Mouse (Mus musculus) MEL (cell line): ENCODE results near the gene Clec1b. TPM values are rescaled to one million over a fixed set of nuclear protein-coding genes. Genes with fewer than 3 reads are reported as not detected.

ENCODE experiments used
- DNase-seq: peaks from one replicate; pipeline ENCODE4 v3.0.0; 2011; ENCODE audit warnings: low read depth, low spot score
- H3K27ac ChIP-seq: 2 replicates; pipeline ENCODE4 v1.5.1; 2012; ENCODE audit warnings: low read depth, mild to moderate bottlenecking, control low read depth, low read length, moderate library complexity; ENCODE audit not compliant: control insufficient read depth
- H3K27me3 ChIP-seq, 2 experiments: fragments of 150-350 bp in 1 of 2; sonication (generic) in 1 of 2; 2 replicates each; pipeline ENCODE4 v1.6.1; 2012; ENCODE audit warnings: low read length in 2 of 2, mild to moderate bottlenecking in 2 of 2, improper control_type of control experiment in 1 of 2, moderate library complexity in 1 of 2; ENCODE audit not compliant: insufficient read depth in 2 of 2, control insufficient read depth in 1 of 2
- H3K36me3 ChIP-seq, 2 experiments: 2 replicates each; pipeline ENCODE4 v1.6.1; 2012 to 2014; ENCODE audit warnings: low read length in 2 of 2, improper control_type of control experiment in 1 of 2, inconsistent platforms in 1 of 2, mild to moderate bottlenecking in 1 of 2; ENCODE audit not compliant: insufficient read depth in 2 of 2, control insufficient read depth in 1 of 2
- H3K4me1 ChIP-seq, 2 experiments: fragments of 150-350 bp in 1 of 2; sonication (generic) in 1 of 2; 2 replicates each; pipeline ENCODE4 v1.6.1; 2012; ENCODE audit warnings: low read length in 2 of 2, improper control_type of control experiment in 1 of 2, mild to moderate bottlenecking in 1 of 2; ENCODE audit not compliant: insufficient read depth in 2 of 2, control insufficient read depth in 1 of 2
- H3K4me3 ChIP-seq, 2 experiments: fragments of 150-350 bp in 1 of 2; sonication (generic) in 1 of 2; 2 replicates each; pipeline ENCODE4 v1.5.1; 2012; ENCODE audit warnings: low read depth in 2 of 2, low read length in 2 of 2, mild to moderate bottlenecking in 2 of 2, moderate library complexity in 2 of 2, control low read depth in 1 of 2, improper control_type of control experiment in 1 of 2; ENCODE audit not compliant: control insufficient read depth in 1 of 2, insufficient read depth in 1 of 2
- H3K79me2 ChIP-seq: 2 replicates; pipeline ENCODE4 v1.6.1; 2012; ENCODE audit warnings: mild to moderate bottlenecking, low read length, moderate library complexity; ENCODE audit not compliant: control insufficient read depth, poor library complexity, insufficient read depth
- H3K9ac ChIP-seq: 2 replicates; pipeline ENCODE4 v1.6.1; 2012; ENCODE audit warnings: low read depth, mild to moderate bottlenecking, control low read depth, low read length, moderate library complexity; ENCODE audit not compliant: control insufficient read depth, poor library complexity, severe bottlenecking
- H3K9me3 ChIP-seq: fragments of 150-350 bp; sonication (generic); replicated peaks from 2 replicates; pipeline ENCODE4 v1.6.1; 2012; ENCODE audit warnings: mild to moderate bottlenecking, low read length, improper control_type of control experiment, moderate library complexity; ENCODE audit not compliant: insufficient read depth
- BHLHE40 ChIP-seq: IDR thresholded peaks from 2 replicates; pipeline ENCODE4 v1.6.1; 2012; ENCODE audit warnings: low read depth, mild to moderate bottlenecking, inconsistent platforms, low read length, improper control_type of control experiment, borderline replicate concordance
- CHD1 ChIP-seq: IDR thresholded peaks from 2 replicates; pipeline ENCODE4 v1.6.1; 2012; ENCODE audit warnings: low read depth, mild to moderate bottlenecking, inconsistent platforms, low read length, improper control_type of control experiment
- CHD2 ChIP-seq: IDR thresholded peaks from 2 replicates; pipeline ENCODE4 v1.6.1; 2011; ENCODE audit warnings: low read length, improper control_type of control experiment
- CTCF ChIP-seq, 3 experiments: IDR thresholded peaks in 2 of 3; conservative IDR thresholded peaks in 1 of 3; 2 replicates each; pipeline ENCODE4 v1.5.1; 2011 to 2012; ENCODE audit warnings: low read length in 3 of 3, low read depth in 2 of 3, mild to moderate bottlenecking in 2 of 3, improper control_type of control experiment in 1 of 3, inconsistent platforms in 1 of 3, mixed read lengths in 1 of 3, moderate library complexity in 1 of 3; ENCODE audit not compliant: control insufficient read depth in 1 of 3, insufficient read depth in 1 of 3, poor library complexity in 1 of 3, severe bottlenecking in 1 of 3
- ELF1 ChIP-seq: IDR thresholded peaks from 2 replicates; pipeline ENCODE4 v1.6.1; 2014; ENCODE audit warnings: low read depth, mild to moderate bottlenecking, inconsistent platforms, low read length, improper control_type of control experiment, moderate library complexity
- GABPA ChIP-seq: IDR thresholded peaks from 2 replicates; pipeline ENCODE4 v1.6.1; 2012; ENCODE audit warnings: low read depth, mild to moderate bottlenecking, inconsistent platforms, low read length, improper control_type of control experiment, moderate library complexity
- GATA1 ChIP-seq: IDR thresholded peaks from 2 replicates; pipeline ENCODE4 v1.6.1; 2011; ENCODE audit warnings: low read depth, low read length, improper control_type of control experiment
- JUND ChIP-seq: IDR thresholded peaks from 2 replicates; pipeline ENCODE4 v1.6.1; 2011; ENCODE audit warnings: low read depth, mild to moderate bottlenecking, improper control_type of control experiment, low read length
- MAZ ChIP-seq: IDR thresholded peaks from 2 replicates; pipeline ENCODE4 v1.6.1; 2012; ENCODE audit warnings: low read depth, mild to moderate bottlenecking, inconsistent platforms, low read length, improper control_type of control experiment
- MEF2A ChIP-seq: IDR thresholded peaks from 2 replicates; pipeline ENCODE4 v1.6.1; 2014; ENCODE audit warnings: low read depth, mild to moderate bottlenecking, inconsistent platforms, low read length, improper control_type of control experiment; ENCODE audit not compliant: poor library complexity, insufficient replicate concordance, severe bottlenecking; ENCODE audit errors: extremely low read depth
- MXI1 ChIP-seq: IDR thresholded peaks from 2 replicates; pipeline ENCODE4 v1.6.1; 2011; ENCODE audit warnings: mild to moderate bottlenecking, low read depth, low read length, improper control_type of control experiment
- MYB ChIP-seq: IDR thresholded peaks from 2 replicates; pipeline ENCODE4 v1.6.1; 2011; ENCODE audit warnings: mild to moderate bottlenecking, low read depth, low read length, improper control_type of control experiment
- MYC ChIP-seq: IDR thresholded peaks from 2 replicates; pipeline ENCODE4 v1.6.1; 2011; ENCODE audit warnings: low read depth, mild to moderate bottlenecking, low read length, improper control_type of control experiment, moderate library complexity
- NRF1 ChIP-seq: IDR thresholded peaks from 2 replicates; pipeline ENCODE4 v1.6.1; 2014; ENCODE audit warnings: low read depth, mild to moderate bottlenecking, inconsistent platforms, low read length, improper control_type of control experiment, moderate library complexity; ENCODE audit not compliant: poor library complexity, insufficient read depth, severe bottlenecking
- POLR2AphosphoS5 ChIP-seq: IDR thresholded peaks from 2 replicates; pipeline ENCODE4 v1.6.1; 2012; ENCODE audit warnings: low read depth, borderline replicate concordance, mild to moderate bottlenecking, inconsistent platforms, low read length, moderate library complexity, mixed read lengths
- RCOR1 ChIP-seq: IDR thresholded peaks from 2 replicates; pipeline ENCODE4 v1.6.1; 2012; ENCODE audit warnings: low read depth, mild to moderate bottlenecking, inconsistent platforms, low read length, improper control_type of control experiment
- USF1 ChIP-seq: IDR thresholded peaks from 2 replicates; pipeline ENCODE4 v1.6.1; 2014; ENCODE audit warnings: low read depth, mild to moderate bottlenecking, inconsistent platforms, low read length, improper control_type of control experiment, moderate library complexity
- USF2 ChIP-seq, 2 experiments: IDR thresholded peaks; 2 replicates each; pipeline ENCODE4 v1.6.1; 2011 to 2012; ENCODE audit warnings: improper control_type of control experiment in 2 of 2, low read length in 2 of 2, borderline replicate concordance in 1 of 2, inconsistent platforms in 1 of 2, low read depth in 1 of 2, mild to moderate bottlenecking in 1 of 2; ENCODE audit not compliant: insufficient read depth in 1 of 2
- ZKSCAN1 ChIP-seq: IDR thresholded peaks from 2 replicates; pipeline ENCODE4 v1.6.1; 2012; ENCODE audit warnings: low read depth, mild to moderate bottlenecking, inconsistent platforms, low read length, improper control_type of control experiment, moderate library complexity
- ZMIZ1 ChIP-seq: IDR thresholded peaks from 2 replicates; pipeline ENCODE4 v1.6.1; 2012; ENCODE audit warnings: low read depth, mild to moderate bottlenecking, inconsistent platforms, low read length, improper control_type of control experiment, moderate library complexity
- polyA plus RNA-seq, 2 experiments: library from polyadenylated mRNA; stranded (reverse) in 1 of 2; unstranded in 1 of 2; fragments of >175 nt in 1 of 2; fragments of >200 nt in 1 of 2; gene quantifications; 2 replicates each; pipeline versions ENCODE4 v1.2.1 to v1.2.4; 2012; ENCODE audit warnings: low replicate concordance in 2 of 2, low read depth in 1 of 2; ENCODE audit not compliant: insufficient read length in 2 of 2, insufficient read depth in 1 of 2, missing spikeins in 1 of 2
- total RNA-seq: library from RNA; depleted of rRNA; stranded (reverse); fragments of 300-350 nt; gene quantifications from 2 replicates; pipeline ENCODE4 v1.2.3, GENCODE M21; 2012; rRNA removed

The Clec1b gene
- not detected in 2 replicates for total RNA-seq
- polyA plus RNA-seq = not detected

DNA sequence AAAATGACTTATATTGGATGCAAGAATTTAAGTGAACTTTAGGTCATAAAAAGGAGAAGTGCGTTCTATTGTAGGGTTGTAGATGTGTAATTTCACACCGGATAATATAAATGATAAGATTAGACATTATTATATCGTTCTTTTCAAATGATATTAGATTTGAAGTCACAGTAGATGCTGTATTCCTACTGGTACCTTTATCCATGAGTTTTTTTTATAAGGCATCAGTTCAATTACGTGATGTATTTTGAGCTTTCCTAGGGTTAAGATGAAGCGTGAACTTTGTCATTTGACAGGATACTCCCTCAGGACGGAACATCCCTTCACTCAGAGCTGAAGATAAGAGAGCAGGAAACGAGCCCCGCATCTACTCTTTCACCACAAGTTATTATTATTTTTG lies at the start of gene Clec1b:
Clec1b (plus strand) TSS at position 301 of the 400 bp plus-strand sequence.
- Histone ChIP-seq H3K27me3 (peaks cover 0 to 3% of the 10 kb centered on the region in 2 experiments; a peak in 2 of 4 replicates), H3K9me3 (no peaks in the 10 kb centered on the region), H3K79me2 (no peaks in the 10 kb centered on the region), H3K9ac (no peak within 1 kb of the TSS), H3K4me3 (no peak within 1 kb of the TSS), H3K36me3 (no peaks in the 10 kb centered on the region), H3K4me1 (no peaks in the 10 kb centered on the region), H3K27ac (no peak within 1 kb of the TSS)
- TF ChIP-seq POLR2AphosphoS5 (no peak), RCOR1 (no peak), USF2 (IDR thresholded peaks at IDR 0.05; ENCODE audit: borderline replicate concordance in 1 of 2, insufficient read depth in 1 of 2, low read depth in 1 of 2, low read length in 2 of 2) (no peak), ZMIZ1 (no peak), MYB (no peak), MEF2A (no peak), ZKSCAN1 (no peak), GATA1 (no peak), JUND (no peak), MYC (no peak), BHLHE40 (no peak), MXI1 (no peak), GABPA (no peak), CHD2 (no peak), NRF1 (no peak), ELF1 (no peak), USF1 (no peak), MAZ (no peak), CHD1 (no peak), CTCF (IDR thresholded peaks at IDR 0.05 in 2 of 3, conservative IDR thresholded peaks at IDR 0.05 in 1 of 3; ENCODE audit: control insufficient read depth in 1 of 3, insufficient read depth in 1 of 3, low read depth in 2 of 3, low read length in 3 of 3, poor library complexity in 1 of 3, severe bottlenecking in 1 of 3) (no peak)
- DNase-seq = no peak
